Mouse (Mus musculus) left cerebral cortex, postnatal 36 days (tissue): Measurements from ENCODE around the gene Erfe. TPM values are rescaled to one million over a fixed set of nuclear protein-coding genes. Genes with fewer than 3 reads are reported as not detected.

Source experiments
- DNase-seq, 2 experiments: peaks; one replicate each; pipeline ENCODE4 v3.0.0; 2021 to 2022; ENCODE audit warnings: low spot score in 2 of 2, mixed read lengths in 1 of 2
- intact Hi-C: fragments of 180-260 bp; cut with DNase I; formaldehyde crosslinking; loops from one replicate; pipeline ENCODE4 v1.15.1; 2025
- total RNA-seq, 2 experiments: library from RNA; stranded (reverse); gene quantifications; 2 replicates each; pipeline ENCODE4 v1.2.3; 2021

Erfe gene
- under 1 TPM; 0.14 to 0.76 TPM for total RNA-seq

DNA sequence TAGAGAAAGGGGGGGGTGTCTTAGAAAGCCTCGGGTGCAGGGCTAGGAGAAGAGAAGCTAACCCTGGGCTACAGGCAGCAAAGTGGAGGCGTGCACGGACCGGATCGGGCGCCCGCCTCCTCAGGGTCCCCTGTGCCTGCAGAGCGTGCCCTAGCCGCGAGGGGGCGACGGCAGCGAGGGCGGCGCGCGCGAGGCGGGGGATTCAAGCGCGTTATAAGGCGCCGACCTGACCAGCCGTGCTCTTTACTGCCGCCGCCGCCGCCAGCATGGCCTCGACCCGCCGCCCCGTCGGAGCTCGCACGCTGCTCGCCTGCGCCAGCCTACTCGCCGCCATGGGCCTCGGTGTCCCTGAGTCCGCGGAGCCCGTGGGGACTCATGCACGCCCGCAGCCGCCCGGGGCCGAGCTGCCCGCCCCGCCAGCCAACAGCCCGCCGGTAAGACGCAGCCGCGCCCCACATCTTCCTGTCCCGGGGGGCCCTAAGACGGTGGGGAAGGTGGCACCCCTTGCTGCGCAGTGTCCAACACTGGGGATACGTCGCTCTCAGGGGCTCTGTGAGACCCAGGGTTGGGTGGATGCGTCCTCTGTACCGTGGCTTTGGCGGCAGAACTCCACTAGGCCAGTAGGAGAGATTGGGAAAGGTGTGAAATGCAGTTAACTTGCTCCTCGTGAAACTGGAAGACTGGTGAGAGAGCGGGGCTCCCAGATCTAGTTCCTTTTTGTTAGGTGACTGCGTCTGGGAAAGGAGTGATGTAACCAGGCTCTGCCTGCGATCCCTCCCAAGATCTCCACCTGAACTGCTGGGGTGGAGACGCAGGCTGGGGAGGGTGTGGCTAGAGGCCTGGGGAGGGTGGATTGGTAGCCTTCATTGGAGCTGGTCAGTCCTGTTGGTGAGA is at the start of gene Erfe:
TSS of gene Erfe (plus strand) at position 216 of the 894 bp plus-strand sequence.
- DNase-seq, result peak in 1 of 2 experiments; percentile 34
- intact Hi-C loops, result no loop called here

DNA sequence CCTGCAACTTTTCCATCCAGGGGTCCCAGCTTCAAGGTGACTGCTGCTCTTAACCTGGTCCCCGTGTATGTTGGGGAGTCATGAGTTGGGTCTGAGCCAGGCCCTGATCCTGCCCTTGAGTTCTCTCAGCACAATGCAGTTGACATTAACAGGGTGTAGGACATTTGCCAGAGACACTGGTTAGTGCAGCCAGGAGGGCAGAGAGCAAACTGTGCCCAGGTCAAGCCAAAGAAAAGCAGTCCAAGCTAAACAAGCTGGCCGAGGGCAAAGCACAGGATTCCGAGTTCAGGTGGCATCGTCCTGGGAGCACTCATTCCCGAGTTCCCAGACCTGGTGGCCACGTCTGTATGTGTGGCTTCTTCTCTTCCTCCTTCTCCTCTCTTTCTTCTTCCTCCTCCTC is 48.6 kb upstream of the Erfe start:
- DNase-seq, result no peak
- intact Hi-C loops, result no loop called here

DNA sequence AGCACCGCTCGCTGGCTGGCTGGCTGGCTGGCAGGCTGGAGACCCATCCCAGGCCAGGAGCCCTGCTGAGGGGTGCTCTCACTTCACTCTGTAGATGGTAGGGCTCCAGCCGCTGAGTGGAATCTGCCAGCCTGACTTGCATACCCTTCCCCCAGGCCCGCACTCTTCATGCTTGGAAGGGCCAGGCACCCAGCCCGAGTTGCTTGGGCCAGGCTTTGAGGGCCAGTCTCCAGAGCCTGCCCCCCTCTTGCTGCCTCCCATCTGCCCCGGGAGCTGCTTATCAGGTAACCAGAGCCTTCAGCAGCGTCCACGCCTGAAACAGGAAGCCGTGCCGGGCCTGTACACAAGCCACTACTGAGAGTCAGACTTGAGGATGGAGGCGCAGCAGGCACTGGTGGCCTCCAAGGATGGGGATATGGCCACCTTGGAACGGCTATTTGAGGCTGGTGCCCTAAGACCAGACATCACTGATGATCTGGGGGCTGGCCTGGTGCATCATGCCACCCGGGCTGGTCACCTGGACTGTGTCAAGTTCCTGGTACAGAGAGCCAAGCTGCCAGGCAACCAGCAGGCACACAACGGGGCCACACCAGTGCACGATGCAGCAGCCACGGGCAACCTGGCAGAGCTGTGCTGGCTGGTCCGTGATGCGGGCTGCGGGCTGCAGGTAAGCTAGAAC is 44.3 kb upstream of the Erfe start, which contains the start of gene Espnl:
TSS of gene Espnl (plus strand) at position 316 of the 679 bp plus-strand sequence.
- no peak for DNase-seq
- intact Hi-C loops, result no loop called here

DNA sequence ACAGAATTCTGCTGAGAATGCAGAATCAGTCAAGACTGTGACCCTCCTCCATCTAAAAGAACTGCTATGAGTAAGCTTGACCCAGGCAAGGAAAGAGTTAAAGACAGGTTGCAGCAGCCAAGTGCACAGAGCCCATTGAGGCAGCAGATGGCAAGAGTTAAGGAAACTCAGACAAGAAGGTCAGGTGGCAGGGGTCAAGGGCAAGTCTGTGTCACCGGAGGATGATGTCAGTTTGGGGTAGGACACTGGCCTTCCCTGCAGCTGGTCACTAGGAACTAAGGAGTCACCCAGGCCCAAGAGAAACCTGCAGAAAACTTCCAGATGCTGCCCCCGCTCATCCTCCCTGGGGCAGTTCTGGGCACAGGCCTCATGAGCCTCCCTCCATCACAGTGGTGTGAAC is 41.6 kb upstream of the Erfe start:
- intact Hi-C loops, result no loop called here

DNA sequence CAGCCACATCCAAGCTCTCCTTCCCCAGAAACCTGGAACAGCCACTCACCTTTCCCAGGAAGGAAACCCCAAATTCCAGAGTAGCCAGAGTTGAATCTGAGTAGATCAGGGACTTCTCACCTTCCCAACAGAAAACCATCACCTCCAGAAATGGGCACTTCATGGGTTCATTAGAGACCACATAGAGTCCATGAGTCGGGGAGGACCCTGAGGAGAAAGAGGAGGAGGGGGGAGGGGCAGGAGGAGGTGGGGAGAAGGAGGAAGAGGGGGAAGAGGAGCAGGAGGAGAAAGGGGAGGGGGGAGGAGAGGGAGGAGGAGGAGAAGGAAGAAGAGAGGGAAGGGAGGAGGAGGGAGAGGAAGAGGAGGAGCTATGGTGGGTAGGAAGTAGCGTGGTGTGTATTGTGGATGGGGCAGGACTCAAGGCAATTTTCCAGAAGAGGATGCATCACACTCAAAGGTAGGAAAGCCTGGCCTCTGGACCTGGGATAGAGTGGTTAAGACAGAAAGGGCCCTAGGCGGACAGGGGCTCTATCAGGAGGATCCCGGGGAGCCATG is 40.7 kb upstream of the Erfe start:
- DNase-seq, result no peak
- intact Hi-C loops, result no loop called here

More for the DNA sequence above, 41.6 kb upstream of the Erfe start:
- no peak for DNase-seq

DNA sequence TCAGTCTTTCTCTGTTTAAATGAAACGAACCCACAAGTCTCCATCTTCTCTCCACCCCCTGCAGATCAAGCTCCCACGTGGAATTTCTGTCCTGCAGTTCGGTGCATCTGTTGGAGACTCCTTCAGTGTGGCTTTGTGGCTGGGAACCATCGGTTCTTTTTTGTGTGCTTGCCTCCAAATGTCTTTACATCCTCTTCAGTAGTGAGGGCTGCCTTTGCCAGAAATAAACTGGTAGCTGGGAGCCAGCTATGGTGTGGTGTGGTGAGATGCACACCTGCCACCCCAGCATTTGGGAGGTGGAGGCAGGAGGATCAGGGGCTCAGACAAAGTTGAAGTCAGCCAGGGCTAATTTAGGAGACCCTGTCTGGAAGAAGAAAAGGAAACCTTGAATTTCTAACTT is 34.1 kb upstream of the Erfe start:
- intact Hi-C loops, result no loop called here
- DNase-seq, result peak; percentile 35 to 56

DNA sequence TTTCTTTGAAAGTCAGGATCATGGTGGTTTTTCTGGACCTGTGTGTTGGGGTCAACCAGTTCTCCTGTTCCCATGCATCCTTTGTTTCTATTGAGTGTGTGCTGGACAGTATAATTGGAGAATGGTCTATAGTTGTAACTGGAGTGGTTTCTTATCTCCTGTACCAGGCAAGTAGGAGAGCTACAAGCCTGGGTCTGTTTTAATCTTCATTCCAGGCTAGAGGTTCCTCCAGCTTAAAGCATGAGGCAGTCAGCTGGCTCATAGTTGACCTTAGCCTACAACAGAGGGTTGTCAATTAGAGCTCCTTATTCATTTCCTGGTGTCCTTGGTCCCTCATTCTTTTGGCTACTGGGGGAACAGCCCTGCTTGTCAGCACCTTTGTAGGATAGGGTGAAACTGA is 32.6 kb upstream of the Erfe start:
- no peak for DNase-seq
- intact Hi-C loops, result no loop called here

DNA sequence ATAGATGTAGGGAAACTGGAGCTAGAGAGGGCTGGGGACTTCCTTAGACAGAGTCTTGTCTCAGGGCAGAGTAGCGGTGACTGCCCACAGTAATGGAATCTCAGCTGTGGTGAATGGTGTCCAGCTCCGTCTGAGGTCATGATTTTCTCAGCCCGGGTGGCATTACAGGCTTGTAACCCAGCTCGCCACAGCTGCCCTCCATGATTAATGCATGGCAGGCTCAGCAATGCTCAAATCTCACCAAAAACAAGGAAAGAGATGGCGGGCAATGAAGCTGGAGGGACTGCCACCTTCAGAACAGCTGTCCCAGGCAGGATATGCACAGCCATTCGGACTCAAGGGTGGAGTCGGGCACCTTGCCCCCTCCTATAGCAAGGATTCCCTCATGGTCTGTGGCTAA is 28.9 kb upstream of the Erfe start:
- DNase-seq, result no peak

DNA sequence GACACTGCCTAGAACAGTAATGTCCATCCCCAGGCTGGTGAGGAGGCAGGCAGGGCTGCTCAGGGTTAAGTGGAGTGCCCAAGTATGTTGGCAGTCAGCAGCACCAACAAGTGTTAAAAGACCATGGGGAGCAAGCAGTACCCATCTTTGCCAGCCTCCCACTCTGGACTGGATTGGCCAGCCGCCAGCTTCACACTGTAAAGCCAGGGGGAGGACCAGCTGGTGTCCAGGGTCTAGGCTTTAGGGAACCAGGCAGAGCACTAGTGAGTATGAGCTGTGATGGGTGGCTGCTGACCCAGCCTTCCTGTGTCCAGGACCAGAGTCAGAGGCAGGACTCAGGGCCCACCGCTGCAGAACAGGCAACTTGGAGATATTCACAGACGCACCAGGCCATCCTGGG is 22.2 kb upstream of the Erfe start:
- intact Hi-C loops, result loop anchor here (10.0 kb wide), 1 partner anchor 419 kb away; no protein-coding TSS in a partner anchor
- DNase-seq, result peak; percentile 18 to 38

More for the DNA sequence above, 28.9 kb upstream of the Erfe start:
- intact Hi-C loops, result no loop called here

DNA sequence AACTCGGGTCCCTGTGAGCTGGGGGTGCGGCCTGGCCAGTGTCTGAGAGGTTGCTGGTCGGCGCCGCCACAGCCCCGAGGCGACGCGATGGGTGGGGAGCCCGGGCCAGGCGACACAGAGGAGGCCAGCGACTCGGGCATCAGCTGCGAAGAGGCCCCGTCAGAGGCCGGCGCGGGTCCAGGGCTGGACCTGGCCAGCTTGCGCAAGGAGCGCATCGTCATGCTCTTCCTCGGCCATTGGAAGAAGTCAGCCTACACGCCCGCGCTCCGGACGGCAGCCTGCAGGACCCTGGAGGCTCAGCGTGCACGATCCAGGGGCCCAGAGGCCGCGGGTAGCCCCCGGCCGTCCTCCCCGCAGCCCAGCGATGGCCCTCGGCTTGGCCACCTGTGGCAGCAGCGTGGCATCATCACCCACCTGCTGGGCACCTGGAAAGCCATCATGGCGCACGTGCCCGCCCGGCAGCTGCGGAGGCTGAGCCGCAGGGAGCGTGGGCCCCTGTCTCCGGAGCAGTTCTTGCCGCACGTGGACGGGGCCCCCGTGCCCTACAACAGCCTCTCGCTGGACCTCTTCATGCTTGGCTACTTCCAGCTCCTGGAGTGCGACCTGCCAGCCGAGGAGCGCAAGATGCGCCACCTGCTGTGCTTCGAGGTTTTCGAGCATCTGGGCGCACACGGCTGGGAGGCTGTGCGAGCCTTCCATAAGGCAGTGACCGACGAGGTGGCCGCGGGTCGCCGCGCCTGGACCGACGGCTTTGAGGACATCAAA is 21.1 kb upstream of the Erfe start:
- peak; percentile 27 for DNase-seq
- intact Hi-C loops, result loop anchor here (5.0 to 10.0 kb wide), 2 partner anchors 168 to 420 kb away; partner anchors contain the start of gene Ramp1

DNA sequence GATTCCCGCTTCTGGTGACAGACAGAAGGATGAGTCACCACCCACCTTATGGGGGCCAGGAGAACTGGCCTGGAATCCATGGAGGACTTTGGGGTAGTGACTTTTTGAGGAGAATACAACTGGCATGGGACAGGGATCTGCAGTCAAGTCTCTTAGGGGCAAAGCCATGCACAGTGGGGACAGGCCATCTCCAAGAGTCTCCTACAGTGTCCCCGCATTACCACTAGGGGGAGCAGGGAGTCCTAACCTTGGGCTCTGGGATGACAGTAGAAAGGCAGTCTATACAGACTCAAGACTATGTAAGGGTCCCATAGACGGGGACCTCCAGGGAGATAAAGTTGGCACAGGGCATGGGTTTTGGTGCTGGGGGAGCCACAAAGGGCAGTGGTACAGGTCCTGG is 19.3 kb upstream of the Erfe start:
- intact Hi-C loops, result loop anchor here (5.0 to 10.0 kb wide), 2 partner anchors 170 to 422 kb away; partner anchors contain the start of gene Ramp1
- peak; percentile 51 to 53 for DNase-seq

DNA sequence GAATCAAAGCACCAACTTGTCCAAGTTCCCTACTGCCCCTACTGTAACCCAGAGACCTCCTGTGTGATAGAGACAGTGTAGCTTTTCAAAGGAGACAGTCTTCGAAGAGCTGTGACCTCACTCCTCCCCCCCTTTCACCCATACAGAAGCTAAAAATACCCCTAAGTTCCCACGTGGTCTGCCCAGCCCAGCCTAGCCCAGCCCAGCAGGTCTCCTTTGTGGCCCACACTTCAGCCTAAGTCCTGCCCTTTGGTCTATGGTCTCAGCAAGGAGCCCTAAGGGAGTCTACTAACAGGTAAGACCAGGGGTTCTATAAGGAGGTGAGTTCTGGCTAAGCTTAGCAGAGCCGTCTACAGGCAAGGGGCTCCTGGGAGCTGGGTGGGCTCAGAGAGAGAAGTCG is 15.4 kb upstream of the Erfe start, which contains the start of gene Klhl30:
TSS of gene Klhl30 (plus strand) at position 176 of the 400 bp plus-strand sequence.
- intact Hi-C loops, result no loop called here
- DNase-seq, result no peak

DNA sequence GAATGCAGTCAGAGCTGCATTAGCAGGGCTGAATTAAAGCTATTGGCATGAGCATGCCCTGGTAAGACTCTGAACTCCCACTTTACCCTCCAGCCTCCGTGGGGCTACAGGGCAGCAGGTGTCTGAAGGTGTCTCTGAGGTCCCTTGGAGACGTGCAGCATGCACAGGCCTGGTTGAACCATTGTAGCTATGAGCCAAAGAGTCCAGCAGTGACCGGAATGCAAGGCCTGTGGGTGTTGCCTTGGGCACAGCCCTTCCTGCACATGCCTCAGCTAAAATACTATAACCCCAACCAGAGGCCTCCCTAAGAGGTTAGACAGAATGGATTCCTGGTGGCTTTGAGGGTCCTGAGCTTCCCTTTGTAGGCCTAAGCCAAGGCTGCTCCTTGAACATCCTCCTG is 15.0 kb upstream of the Erfe start:
- intact Hi-C loops, result no loop called here
- DNase-seq, result no peak

DNA sequence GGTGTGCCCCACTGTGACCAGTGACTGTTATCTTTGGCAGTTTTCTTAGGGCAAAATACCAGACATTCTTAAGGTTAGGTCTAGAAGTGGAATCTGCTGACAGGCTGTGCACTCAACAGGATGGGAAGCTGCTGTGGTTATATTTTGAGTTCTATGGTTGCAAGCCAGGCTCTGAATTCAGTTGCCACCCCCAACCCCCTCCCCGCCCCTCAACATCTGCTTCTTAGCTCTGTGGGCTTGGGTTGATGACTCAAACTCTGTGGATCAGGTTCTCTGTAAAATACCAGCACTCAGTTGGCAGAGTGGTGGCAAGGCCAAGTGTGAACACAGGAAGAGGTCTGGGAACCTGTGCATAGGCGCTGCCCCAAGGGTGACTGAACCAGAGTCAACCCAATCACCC is 14.0 kb upstream of the Erfe start:
- intact Hi-C loops, result no loop called here
- DNase-seq, result peak in 1 of 2 experiments; percentile 15

DNA sequence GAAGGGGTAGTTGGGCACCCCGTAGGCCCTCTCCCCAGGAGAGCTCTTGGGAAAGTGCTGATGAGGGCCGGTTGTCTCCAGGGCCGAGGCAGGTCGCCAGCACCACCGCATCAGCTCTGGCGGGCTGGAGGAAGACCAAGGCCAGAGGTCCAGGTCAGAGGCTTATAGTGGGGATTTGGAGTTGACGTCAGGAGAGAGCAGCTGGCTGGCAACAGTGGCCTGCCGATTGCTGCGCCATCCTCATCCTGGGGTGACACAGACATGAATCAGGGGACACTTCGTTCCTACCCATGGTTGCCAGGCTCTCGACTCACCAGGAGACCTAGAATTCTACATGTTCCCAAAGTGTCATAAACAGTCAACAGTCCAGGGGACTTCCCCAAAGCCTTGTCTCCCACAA is 10.1 kb upstream of the Erfe start:
- DNase-seq, result no peak

DNA sequence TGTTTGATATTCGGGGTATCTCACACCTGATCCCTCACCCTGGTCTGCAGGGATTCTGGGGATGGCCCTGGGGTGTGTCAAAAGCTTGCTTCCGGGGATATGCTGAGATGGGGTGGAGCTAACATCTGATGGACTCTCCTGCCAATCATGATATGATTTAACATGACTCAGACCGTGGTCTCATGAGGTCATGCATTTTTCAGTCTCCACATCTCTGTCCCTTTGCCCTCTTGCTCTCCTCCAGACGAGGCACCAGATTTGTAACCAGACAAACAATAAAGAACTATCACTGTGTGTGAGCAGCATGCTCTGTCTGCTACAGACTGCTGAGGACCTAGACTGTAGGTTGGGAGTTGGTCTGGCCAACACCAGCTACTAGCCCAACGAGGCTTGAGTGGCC is 4.1 kb upstream of the Erfe start:
- DNase-seq, result no peak
- intact Hi-C loops, result no loop called here

More for the DNA sequence above, 10.1 kb upstream of the Erfe start:
- intact Hi-C loops, result no loop called here

DNA sequence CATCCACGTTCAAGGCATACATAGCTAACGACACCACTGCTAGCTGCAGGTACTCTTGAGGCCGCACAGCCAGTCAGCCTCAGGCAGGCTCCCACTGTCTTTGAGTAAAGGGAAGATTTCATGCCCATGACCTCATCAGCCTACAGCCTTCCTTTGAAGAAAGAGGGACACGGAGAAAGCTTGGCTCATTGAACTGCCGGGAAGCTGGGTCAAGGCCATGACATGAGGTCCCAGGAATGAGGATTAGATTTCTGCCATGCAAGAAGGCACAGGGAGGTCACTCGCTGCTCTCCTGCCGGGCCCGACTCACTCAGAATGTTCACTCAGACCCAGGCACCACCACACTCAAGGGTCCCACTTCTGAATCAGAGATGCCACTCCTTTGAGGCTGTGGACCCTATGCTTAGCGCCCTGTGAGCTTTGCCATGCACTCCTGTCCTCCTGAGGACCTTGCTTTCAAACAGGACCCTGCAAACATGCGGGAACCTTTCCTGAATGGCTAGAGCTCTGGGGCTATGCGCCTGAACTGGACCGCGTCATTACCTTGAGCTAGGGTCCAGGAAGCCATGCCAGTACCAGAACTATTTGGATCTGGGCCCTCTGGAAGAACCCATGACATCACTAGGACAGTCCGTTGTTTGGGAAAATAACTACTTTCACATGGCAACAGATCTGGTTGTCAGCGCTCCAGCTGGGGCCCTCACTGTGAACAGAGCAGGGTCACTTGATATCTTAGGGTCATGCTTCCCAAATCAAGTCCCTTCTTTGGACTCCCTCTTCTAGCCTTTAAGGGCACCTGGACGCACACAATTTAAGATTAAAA is 1.2 kb upstream of the Erfe start:
- DNase-seq, result no peak
- intact Hi-C loops, result no loop called here

DNA sequence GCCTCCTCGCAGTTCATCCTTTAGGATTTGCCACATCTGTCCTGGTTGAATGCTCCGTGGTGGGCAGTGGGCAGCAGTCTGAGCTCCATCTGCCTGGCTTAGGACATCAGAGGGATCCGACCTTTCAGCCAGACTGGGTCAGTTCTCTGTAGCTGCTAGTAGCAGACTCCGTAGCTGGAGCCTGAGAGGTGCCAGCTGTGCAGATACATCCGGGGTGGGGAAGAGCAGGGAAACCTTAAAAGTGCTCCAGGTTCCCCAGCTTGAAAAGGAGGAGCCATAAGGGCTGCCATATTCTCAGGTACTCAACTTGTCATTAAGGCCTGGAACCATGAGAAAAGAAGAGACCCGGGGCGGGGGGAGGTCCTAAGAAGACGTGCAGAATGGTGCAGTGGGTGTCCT is 415 bp upstream of the Erfe start:
- intact Hi-C loops, result no loop called here

DNA sequence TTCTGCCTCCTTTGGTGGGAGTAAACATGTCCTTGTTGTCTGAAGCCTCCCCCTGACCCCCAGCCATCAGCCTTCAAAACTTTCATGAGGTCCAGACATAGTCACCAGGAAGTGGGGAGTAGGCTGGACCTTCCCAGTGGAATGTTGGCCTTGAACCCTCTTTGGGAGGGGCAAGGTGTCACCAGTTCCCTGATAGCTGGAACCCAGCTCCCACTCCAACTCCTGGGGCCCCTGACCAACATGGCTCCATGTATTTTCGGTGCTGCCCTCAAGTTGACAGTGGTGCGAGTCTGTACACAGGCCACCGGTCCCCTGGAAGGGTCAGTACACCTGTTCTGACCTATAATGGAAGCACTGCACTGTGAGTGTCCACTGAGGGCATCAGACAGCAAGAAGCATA is 1.1 kb downstream of the Erfe start:
- no peak for DNase-seq
- intact Hi-C loops, result no loop called here

More for the DNA sequence above, 415 bp upstream of the Erfe start:
- DNase-seq, result no peak
